In genomic region chr2:101580977-101581376, GRCm38 (mm10) we compare ENCODE assay signal across 31 mouse cellular contexts. TPM values are rescaled to one million over a fixed set of nuclear protein-coding genes. Genes with fewer than 3 reads are reported as not detected.
DNase-seq lines count a peak whose midpoint lies in the region; ATAC-seq and TF ChIP-seq lines count a peak whose summit lies in the region.
"Had no signal": no experiment of that assay in that cellular context is flagged by ENCODE, and none has a peak within 500 bp of the region (broad histone marks: within the 10 kb centered on the region; RNA-seq: fewer than 3 reads in every experiment).

No protein-coding gene starts in this region.

- H3K27ac ChIP-seq in heart, embryonic 16.5 days (ENCODE audit: low read length): peak overlapping the region; percentile 57
- peak overlapping the region; percentile 97 for H3K27ac ChIP-seq in thymus, adult 2 months (ENCODE audit: control insufficient read depth, insufficient read depth, low read length)
- H3K27ac ChIP-seq in MEL (ENCODE audit: control insufficient read depth, low read depth, low read length): peak overlapping the region; percentile 58; the same call in 1 of the 2 replicates
- H3K27ac ChIP-seq in limb, embryonic 10.5 days: 0 out of 2 replicates have a peak overlapping the region, but pooled peaks have one; percentile 50
- H3K27ac ChIP-seq: embryonic facial prominence, embryonic 13.5 days; forebrain, embryonic 12.5 days; heart, embryonic 15.5 days; hindbrain, embryonic 12.5 days; hindbrain, embryonic 15.5 days had no signal

- intact Hi-C loops in heart, postnatal 25 days (cut with DNase I): no loop called here

- ATAC-seq in heart, embryonic 16.5 days (replicated peaks; ENCODE audit: extremely low read depth, insufficient read depth, low FRiP score): no peak

- TF ChIP-seq CTCF in thymus, adult 2 months (IDR thresholded peaks at IDR 0.05; ENCODE audit: borderline replicate concordance, control insufficient read depth, extremely low read depth, insufficient read depth, low read length, poor library complexity): no peak
- TF ChIP-seq CTCF in MEL (IDR thresholded peaks at IDR 0.05 in 2 of 3, conservative IDR thresholded peaks at IDR 0.05 in 1 of 3; ENCODE audit: control insufficient read depth in 1 of 3, insufficient read depth in 1 of 3, low read depth in 2 of 3, low read length in 3 of 3, poor library complexity in 1 of 3, severe bottlenecking in 1 of 3): no peak

- TF ChIP-seq POLR2A in thymus, adult 2 months (IDR thresholded peaks at IDR 0.05; ENCODE audit: control insufficient read depth, extremely low read depth, insufficient read depth, low read length, poor library complexity): no peak
- TF ChIP-seq POLR2A in MEL (IDR thresholded peaks at IDR 0.05; ENCODE audit: control insufficient read depth in 1 of 2, insufficient read depth in 1 of 2, low read depth in 1 of 2, low read length in 2 of 2, poor library complexity in 1 of 2): no peak

- TF ChIP-seq RAD21 in MEL (IDR thresholded peaks at IDR 0.05; ENCODE audit: low read depth, low read length): no peak

- no peaks in the 10 kb centered on the region for H3K27me3 ChIP-seq in heart, embryonic 16.5 days (ENCODE audit: control insufficient read depth, insufficient read depth, low read length)
- H3K27me3 ChIP-seq in thymus, adult 2 months (ENCODE audit: control insufficient read depth, insufficient read depth, low read length): no peaks in the 10 kb centered on the region
- H3K27me3 ChIP-seq in MEL (ENCODE audit: control insufficient read depth in 1 of 2, insufficient read depth in 2 of 2, low read length in 2 of 2): no peaks in the 10 kb centered on the region
- no peaks in the 10 kb centered on the region for H3K27me3 ChIP-seq in limb, embryonic 10.5 days (ENCODE audit: low read depth, poor library complexity, severe bottlenecking)
- H3K27me3 ChIP-seq: embryonic facial prominence, embryonic 13.5 days; heart, embryonic 12.5 days; heart, embryonic 15.5 days; hindbrain, embryonic 12.5 days; hindbrain, embryonic 15.5 days had no signal

- WGBS in heart, embryonic 16.5 days: 73% methylated on average over 3 of the region's 3 CpGs
- 41% methylated on average over 3 of the region's 3 CpGs for WGBS in thymus, adult 2 months
- 76% methylated on average over 3 of the region's 3 CpGs for WGBS in limb, embryonic 10.5 days

- H3K79me2 ChIP-seq in MEL (ENCODE audit: control insufficient read depth, insufficient read depth, low read length, poor library complexity): no peaks in the 10 kb centered on the region

- no peaks in the 10 kb centered on the region for H3K9me3 ChIP-seq in heart, embryonic 16.5 days (replicated peaks; ENCODE audit: control insufficient read depth, low read length)
- no peaks in the 10 kb centered on the region for H3K9me3 ChIP-seq in MEL (replicated peaks; ENCODE audit: insufficient read depth, low read length)
- H3K9me3 ChIP-seq in limb, embryonic 10.5 days (replicated peaks): no peaks in the 10 kb centered on the region
- H3K9me3 ChIP-seq: embryonic facial prominence, embryonic 10.5 days; embryonic facial prominence, embryonic 13.5 days; forebrain, embryonic 12.5 days; G1E; heart, embryonic 12.5 days; heart, embryonic 15.5 days; hindbrain, embryonic 12.5 days; hindbrain, embryonic 15.5 days had no signal

- no peak overlapping the region for H3K9ac ChIP-seq in heart, embryonic 16.5 days (ENCODE audit: low read length)
- H3K9ac ChIP-seq in MEL (ENCODE audit: control insufficient read depth, low read depth, low read length, poor library complexity, severe bottlenecking): no peak overlapping the region
- H3K9ac ChIP-seq: embryonic facial prominence, embryonic 13.5 days; forebrain, embryonic 12.5 days; heart, embryonic 12.5 days; heart, embryonic 15.5 days; hindbrain, embryonic 12.5 days; hindbrain, embryonic 15.5 days had no signal

- TF ChIP-seq EP300 in MEL (IDR thresholded peaks at IDR 0.05; ENCODE audit: low read depth in 1 of 2, low read length in 2 of 2): peak; percentile 67 to 70; a peak in 3 of 4 replicates

- no peak overlapping the region for H3K4me3 ChIP-seq in heart, embryonic 16.5 days (ENCODE audit: low read length)
- no peak overlapping the region for H3K4me3 ChIP-seq in thymus, adult 2 months (ENCODE audit: control insufficient read depth, insufficient read depth, low read length)
- H3K4me3 ChIP-seq in MEL (ENCODE audit: control insufficient read depth in 1 of 2, insufficient read depth in 1 of 2, low read depth in 2 of 2, low read length in 2 of 2): peak overlapping the region in 1 of 2 experiments; percentile 23; a peak in 1 of 4 replicates
- no peak overlapping the region for H3K4me3 ChIP-seq in limb, embryonic 10.5 days
- H3K4me3 ChIP-seq: embryonic facial prominence, embryonic 10.5 days; embryonic facial prominence, embryonic 13.5 days; erythroblast, embryonic 14.5 days; forebrain, embryonic 12.5 days; heart, embryonic 12.5 days; heart, embryonic 15.5 days; hindbrain, embryonic 12.5 days; hindbrain, embryonic 15.5 days had no signal

- no peak for DNase-seq in heart, postnatal 25 days (ENCODE audit: low spot score)
- no peak for DNase-seq in thymus, adult 2 months
- no peak for DNase-seq in thymus, postnatal 36 days
- peak; percentile 59 for DNase-seq in MEL (ENCODE audit: low read depth, low spot score)
- DNase-seq in limb, embryonic 10.5 days (ENCODE audit: low spot score): no peak
- DNase-seq in urinary bladder, postnatal 14 days (ENCODE audit: low spot score): no peak
- DNase-seq in layer of hippocampus, adult 18-20 months (ENCODE audit: low spot score in 2 of 2): no peak
- DNase-seq: adrenal gland, adult 2 months; adrenal gland, postnatal 14 days; B cell, adult 2 months; embryo, embryonic 11 days; gastrocnemius, postnatal 10 days; gastrocnemius, postnatal 36 days; heart, postnatal 14 days had no signal

- H3K36me3 ChIP-seq in heart, embryonic 16.5 days (ENCODE audit: control insufficient read depth, insufficient read depth): 0 out of 2 replicates have a peak, but pooled peaks cover 3% of the 10 kb centered on the region
- no peaks in the 10 kb centered on the region for H3K36me3 ChIP-seq in thymus, adult 2 months (ENCODE audit: control insufficient read depth, insufficient read depth, low read length)
- H3K36me3 ChIP-seq in MEL (ENCODE audit: control insufficient read depth in 1 of 2, insufficient read depth in 2 of 2, low read length in 2 of 2): peaks cover 0 to 13% of the 10 kb centered on the region in 2 experiments; a peak in 2 of 4 replicates
- H3K36me3 ChIP-seq in limb, embryonic 10.5 days: no peaks in the 10 kb centered on the region
- H3K36me3 ChIP-seq: forebrain, embryonic 12.5 days; heart, embryonic 15.5 days; hindbrain, embryonic 15.5 days had no signal

- no peak overlapping the region for H3K4me2 ChIP-seq in heart, embryonic 16.5 days (ENCODE audit: low read depth, low read length)
- H3K4me2 ChIP-seq: embryonic facial prominence, embryonic 13.5 days; forebrain, embryonic 12.5 days; heart, embryonic 12.5 days; heart, embryonic 15.5 days; hindbrain, embryonic 12.5 days; hindbrain, embryonic 15.5 days had no signal

- H3K4me1 ChIP-seq in heart, embryonic 16.5 days (ENCODE audit: control insufficient read depth, insufficient read depth, low read length): no peaks in the 10 kb centered on the region
- H3K4me1 ChIP-seq in thymus, adult 2 months (replicated peaks; ENCODE audit: control insufficient read depth, insufficient read depth, low read length): peaks cover 14% of the 10 kb centered on the region
- H3K4me1 ChIP-seq in MEL (ENCODE audit: control insufficient read depth in 1 of 2, insufficient read depth in 2 of 2, low read length in 2 of 2): peaks cover 3 to 10% of the 10 kb centered on the region in 2 experiments
- peaks cover 37% of the 10 kb centered on the region for H3K4me1 ChIP-seq in limb, embryonic 10.5 days
- H3K4me1 ChIP-seq: embryonic facial prominence, embryonic 13.5 days; forebrain, embryonic 12.5 days; heart, embryonic 12.5 days; heart, embryonic 15.5 days; hindbrain, embryonic 12.5 days; hindbrain, embryonic 15.5 days had no signal

TF ChIP-seq in MEL, 35 proteins besides CTCF, POLR2A, EP300 and RAD21 (continues in another document):
- TF ChIP-seq TCF12 (IDR thresholded peaks at IDR 0.05; ENCODE audit: low read depth, low read length) (peak; percentile 57; the same call in 1 of the 2 replicates), MXI1 (IDR thresholded peaks at IDR 0.05; ENCODE audit: low read depth, low read length) (no peak), POLR2AphosphoS2 (IDR thresholded peaks at IDR 0.05; ENCODE audit: low read length) (no peak), CHD1 (IDR thresholded peaks at IDR 0.05; ENCODE audit: low read depth, low read length) (no peak), NELFE (IDR thresholded peaks at IDR 0.05; ENCODE audit: low read depth, low read length) (no peak), UBTF (IDR thresholded peaks at IDR 0.05; ENCODE audit: borderline replicate concordance, insufficient read depth, low read depth, low read length) (no peak), ZNF384 (IDR thresholded peaks at IDR 0.05; ENCODE audit: low read depth, low read length) (no peak), MAFK (IDR thresholded peaks at IDR 0.05; ENCODE audit: borderline replicate concordance, low read depth, low read length) (no peak), MEF2A (IDR thresholded peaks at IDR 0.05; ENCODE audit: extremely low read depth, insufficient replicate concordance, low read depth, low read length, poor library complexity, severe bottlenecking) (no peak), GABPA (IDR thresholded peaks at IDR 0.05; ENCODE audit: low read depth, low read length) (no peak), MAZ (IDR thresholded peaks at IDR 0.05; ENCODE audit: low read depth, low read length) (no peak), RCOR1 (IDR thresholded peaks at IDR 0.05; ENCODE audit: low read depth, low read length) (no peak), ZMIZ1 (IDR thresholded peaks at IDR 0.05; ENCODE audit: low read depth, low read length) (no peak), TAL1 (IDR thresholded peaks at IDR 0.05; ENCODE audit: low read length) (peak; percentile 32; the same call in 1 of the 2 replicates), TBP (IDR thresholded peaks at IDR 0.05; ENCODE audit: low read depth, low read length) (no peak), KAT2A (conservative IDR thresholded peaks at IDR 0.05; ENCODE audit: low read depth, low read length) (no peak), E2F4 (IDR thresholded peaks at IDR 0.05; ENCODE audit: borderline replicate concordance, low read depth, low read length) (no peak), ELF1 (IDR thresholded peaks at IDR 0.05; ENCODE audit: low read depth, low read length) (peak; percentile 40; the same call in 1 of the 2 replicates)

RNA-seq across cellular contexts. Expression of gene Rag2, which starts 43.5 kb away (rescaled TPM):
- polyA plus RNA-seq in heart, embryonic 16.5 days (2015; fragmentation: Nextera tagmentation; extraction: Ambion mirVana): 3.8 and 13.2 TPM in 2 replicates
- total RNA-seq in heart, postnatal 25 days (2021): not detected
- polyA plus RNA-seq in thymus, adult 2 months (2012; rRNA removed): 41.8 and 55.7 TPM in 2 replicates
- not detected in 2 replicates for total RNA-seq in MEL (2012; rRNA removed)
- not detected for polyA plus RNA-seq in MEL (2012; ENCODE audit: insufficient read depth in 1 of 2, insufficient read length in 2 of 2, low read depth in 1 of 2, low replicate concordance in 2 of 2, missing spikeins in 1 of 2)
- not detected in 2 replicates for polyA plus RNA-seq in limb, embryonic 10.5 days (2016; fragmentation: Nextera tagmentation; extraction: Ambion mirVana)
- total RNA-seq in layer of hippocampus, adult 18-20 months (2021): not detected
- total RNA-seq: adrenal gland, adult 2 months; adrenal gland, postnatal 4 days; CH12.LX; gastrocnemius, adult 18-20 months; heart, adult 8-10 months had no signal
- polyA plus RNA-seq: adrenal gland, adult 2 months; cerebellum, adult 2 months; cortical plate, adult 2 months; embryonic facial prominence, embryonic 10.5 days; embryonic facial prominence, embryonic 13.5 days; erythroblast, embryonic 14.5 days; forebrain, embryonic 12.5 days; forebrain, embryonic 16.5 days; G1E; heart, embryonic 12.5 days; hindbrain, embryonic 15.5 days had no signal
